12 mouse cellular contexts compared by ENCODE assay signal in genomic region chr14:122472647-122473046, GRCm38 (mm10). TPM values are rescaled to one million over a fixed set of nuclear protein-coding genes. Genes with fewer than 3 reads are reported as not detected.
DNase-seq lines count a peak whose midpoint lies in the region; ATAC-seq lines count a peak whose summit lies in the region.
"Had no signal": no experiment of that assay in that cellular context is flagged by ENCODE, and none has a peak within 500 bp of the region (broad histone marks: within the 10 kb centered on the region; RNA-seq: fewer than 3 reads in every experiment).

No protein-coding gene starts in this region.

- WGBS in forebrain, embryonic 13.5 days = 13% methylated on average over 5 of the region's 5 CpGs
- WGBS in limb, embryonic 12.5 days = 2% methylated on average over 5 of the region's 5 CpGs
- WGBS in neural tube, embryonic 14.5 days = 13% methylated on average over 5 of the region's 5 CpGs
- 0% methylated on average over 5 of the region's 5 CpGs for WGBS in heart, embryonic 11.5 days (ENCODE audit: insufficient replicate concordance)

- DNase-seq in cerebellum, postnatal 14 days = peak; percentile 68 to 69
- DNase-seq in thymus, postnatal 36 days = no peak
- no peak for DNase-seq in kidney, adult 9 months
- DNase-seq: adrenal gland, adult 2 months; gastrocnemius, adult 2 months; kidney, postnatal 25 days; thymus, postnatal 25 days had no signal

- no peak for ATAC-seq in forebrain, embryonic 13.5 days
- ATAC-seq in limb, embryonic 12.5 days (ENCODE audit: insufficient number of reproducible peaks, insufficient read depth, low FRiP score, low TSS enrichment, low read depth) = no peak
- no peak for ATAC-seq in neural tube, embryonic 14.5 days (ENCODE audit: low read depth)
- no peak for ATAC-seq in heart, embryonic 11.5 days (replicated peaks; ENCODE audit: insufficient number of reproducible peaks, low FRiP score, low TSS enrichment)

- peak overlapping the region; percentile 99 for H3K27ac ChIP-seq in forebrain, embryonic 13.5 days
- no peak overlapping the region for H3K27ac ChIP-seq in limb, embryonic 12.5 days
- peak overlapping the region; percentile 25; the same call in 1 of the 2 replicates for H3K27ac ChIP-seq in neural tube, embryonic 14.5 days (ENCODE audit: low read depth, low read length)
- H3K27ac ChIP-seq in heart, embryonic 11.5 days (ENCODE audit: low read depth, low read length) = no peak overlapping the region
- H3K27ac ChIP-seq: gastrocnemius, adult 2 months; macrophage had no signal

- no peaks in the 10 kb centered on the region for H3K36me3 ChIP-seq in forebrain, embryonic 13.5 days (ENCODE audit: poor library complexity, severe bottlenecking)
- H3K36me3 ChIP-seq in limb, embryonic 12.5 days = no peaks in the 10 kb centered on the region
- H3K36me3 ChIP-seq in neural tube, embryonic 14.5 days (ENCODE audit: control insufficient read depth, insufficient read depth, low read length) = no peaks in the 10 kb centered on the region
- no peaks in the 10 kb centered on the region for H3K36me3 ChIP-seq in heart, embryonic 11.5 days (ENCODE audit: control insufficient read depth, insufficient read depth, low read length)

- peak overlapping the region; percentile 79 for H3K4me3 ChIP-seq in forebrain, embryonic 13.5 days
- peak overlapping the region; percentile 78 for H3K4me3 ChIP-seq in limb, embryonic 12.5 days (replicated peaks)
- 0 out of 2 replicates have a peak overlapping the region, but pooled peaks have one; percentile 5 for H3K4me3 ChIP-seq in neural tube, embryonic 14.5 days (ENCODE audit: low read depth, low read length)
- no peak overlapping the region for H3K4me3 ChIP-seq in heart, embryonic 11.5 days (ENCODE audit: low read depth, low read length)
- H3K4me3 ChIP-seq: gastrocnemius, adult 2 months had no signal

- H3K27me3 ChIP-seq in forebrain, embryonic 13.5 days = peaks cover 63% of the 10 kb centered on the region
- H3K27me3 ChIP-seq in limb, embryonic 12.5 days = peaks cover 69% of the 10 kb centered on the region
- H3K27me3 ChIP-seq in neural tube, embryonic 14.5 days (ENCODE audit: control insufficient read depth, insufficient read depth, low read length) = peaks cover 28% of the 10 kb centered on the region
- peaks cover 96% of the 10 kb centered on the region for H3K27me3 ChIP-seq in heart, embryonic 11.5 days (ENCODE audit: control insufficient read depth, insufficient read depth, low read length)

- peak overlapping the region; percentile 98 for H3K9ac ChIP-seq in forebrain, embryonic 13.5 days
- H3K9ac ChIP-seq in limb, embryonic 12.5 days (replicated peaks) = no peak overlapping the region
- H3K9ac ChIP-seq in neural tube, embryonic 14.5 days (replicated peaks; ENCODE audit: low read depth, low read length) = no peak overlapping the region
- no peak overlapping the region for H3K9ac ChIP-seq in heart, embryonic 11.5 days (ENCODE audit: low read depth, low read length)

- no peaks in the 10 kb centered on the region for H3K9me3 ChIP-seq in forebrain, embryonic 13.5 days (replicated peaks)
- no peaks in the 10 kb centered on the region for H3K9me3 ChIP-seq in limb, embryonic 12.5 days
- H3K9me3 ChIP-seq in neural tube, embryonic 14.5 days (ENCODE audit: control insufficient read depth, low read length) = no peaks in the 10 kb centered on the region
- no peaks in the 10 kb centered on the region for H3K9me3 ChIP-seq in heart, embryonic 11.5 days (replicated peaks; ENCODE audit: control insufficient read depth, low read length)

- peaks cover 57% of the 10 kb centered on the region for H3K4me1 ChIP-seq in forebrain, embryonic 13.5 days
- H3K4me1 ChIP-seq in limb, embryonic 12.5 days (replicated peaks) = peaks cover 41% of the 10 kb centered on the region
- H3K4me1 ChIP-seq in neural tube, embryonic 14.5 days (ENCODE audit: control insufficient read depth, insufficient read depth, low read length) = peaks cover 8% of the 10 kb centered on the region
- peaks cover 17% of the 10 kb centered on the region for H3K4me1 ChIP-seq in heart, embryonic 11.5 days (ENCODE audit: control insufficient read depth, insufficient read depth, low read length)

- H3K4me2 ChIP-seq in forebrain, embryonic 13.5 days = peak overlapping the region; percentile 71
- H3K4me2 ChIP-seq in limb, embryonic 12.5 days = peak overlapping the region; percentile 81
- H3K4me2 ChIP-seq in neural tube, embryonic 14.5 days (ENCODE audit: low read depth, low read length) = peak overlapping the region; percentile 49; the same call in 1 of the 2 replicates
- no peak overlapping the region for H3K4me2 ChIP-seq in heart, embryonic 11.5 days

RNA-seq across cellular contexts. Expression of gene Zic2, which starts 2.6 kb away (rescaled TPM):
- polyA plus RNA-seq in forebrain, embryonic 13.5 days (2015; fragmentation: Nextera tagmentation; extraction: Ambion mirVana) = 10.1 and 12.0 TPM in 2 replicates
- polyA plus RNA-seq in limb, embryonic 12.5 days (2016; fragmentation: Nextera tagmentation; extraction: Ambion mirVana) = 6.2 and 8.0 TPM in 2 replicates
- 6.5 and 9.4 TPM in 2 replicates for polyA plus RNA-seq in neural tube, embryonic 14.5 days (2014; fragmentation: Nextera tagmentation; extraction: Ambion mirVana)
- polyA plus RNA-seq in heart, embryonic 11.5 days (2014; fragmentation: Nextera tagmentation; extraction: Ambion mirVana) = 0.07 TPM in 1 of 2 replicates, not detected in the other
- polyA plus RNA-seq: macrophage had no signal

RNA-seq across cellular contexts. Expression of gene Zic5, which starts 7.2 kb away (rescaled TPM):
- 17.3 and 19.5 TPM in 2 replicates for polyA plus RNA-seq in forebrain, embryonic 13.5 days (2015; fragmentation: Nextera tagmentation; extraction: Ambion mirVana)
- polyA plus RNA-seq in limb, embryonic 12.5 days (2016; fragmentation: Nextera tagmentation; extraction: Ambion mirVana) = 8.0 TPM in 2 replicates
- polyA plus RNA-seq in neural tube, embryonic 14.5 days (2014; fragmentation: Nextera tagmentation; extraction: Ambion mirVana) = 7.8 and 7.9 TPM in 2 replicates
- polyA plus RNA-seq in heart, embryonic 11.5 days (2014; fragmentation: Nextera tagmentation; extraction: Ambion mirVana) = 0.16 TPM in 1 of 2 replicates, not detected in the other
- polyA plus RNA-seq: macrophage had no signal

RNA-seq across cellular contexts. Expression of gene Gm10837, which starts 17.7 kb away (rescaled TPM):
- polyA plus RNA-seq in forebrain, embryonic 13.5 days (2015; fragmentation: Nextera tagmentation; extraction: Ambion mirVana) = 0.48 and 0.56 TPM in 2 replicates
- polyA plus RNA-seq in limb, embryonic 12.5 days (2016; fragmentation: Nextera tagmentation; extraction: Ambion mirVana) = 0.14 and 0.18 TPM in 2 replicates
- polyA plus RNA-seq in neural tube, embryonic 14.5 days (2014; fragmentation: Nextera tagmentation; extraction: Ambion mirVana) = 0.35 and 0.45 TPM in 2 replicates
- polyA plus RNA-seq in heart, embryonic 11.5 days (2014; fragmentation: Nextera tagmentation; extraction: Ambion mirVana) = 0.10 TPM in 1 of 2 replicates, not detected in the other
- polyA plus RNA-seq: adrenal gland, adult 2 months; macrophage had no signal

RNA-seq across cellular contexts. Expression of gene Gm5089, which starts 21.7 kb away (rescaled TPM):
- 1.6 and 2.1 TPM in 2 replicates for polyA plus RNA-seq in forebrain, embryonic 13.5 days (2015; fragmentation: Nextera tagmentation; extraction: Ambion mirVana)
- 0.14 and 0.23 TPM in 2 replicates for polyA plus RNA-seq in limb, embryonic 12.5 days (2016; fragmentation: Nextera tagmentation; extraction: Ambion mirVana)
- polyA plus RNA-seq in neural tube, embryonic 14.5 days (2014; fragmentation: Nextera tagmentation; extraction: Ambion mirVana) = 0.27 and 0.81 TPM in 2 replicates
- not detected in 2 replicates for polyA plus RNA-seq in heart, embryonic 11.5 days (2014; fragmentation: Nextera tagmentation; extraction: Ambion mirVana)
- polyA plus RNA-seq: adrenal gland, adult 2 months; macrophage had no signal

Comparison
In these comparisons a context has a peak if more than half of its experiments do, and no peak if none do; other contexts are left out.
1. DNase-seq: peak in cerebellum, postnatal 14 days (2 of 2); none in thymus, postnatal 36 days (0 of 2) and kidney, adult 9 months (single experiment).
2. H3K27ac ChIP-seq: peak in forebrain, embryonic 13.5 days (single experiment) and neural tube, embryonic 14.5 days (single experiment); none in limb, embryonic 12.5 days (single experiment) and heart, embryonic 11.5 days (single experiment).